Mouse (Mus musculus) MEL (cell line): ENCODE results near the gene Slk.

Experiments used
- POLR2AphosphoS2 ChIP-seq: IDR thresholded peaks from 2 replicates; pipeline ENCODE4 v1.6.1; 2011; ENCODE audit warnings: low read length, improper control_type of control experiment
- TAL1 ChIP-seq: IDR thresholded peaks from 2 replicates; pipeline ENCODE4 v1.6.1; 2012; ENCODE audit warnings: mild to moderate bottlenecking, inconsistent platforms, low read length, moderate library complexity, mixed read lengths

GRCm38 (mm10) chr19:47537300-47537792 lies 42.1 kb upstream of the Slk start, which contains the start of gene Stn1:
- no peak for TF ChIP-seq TAL1
- TF ChIP-seq POLR2AphosphoS2, result no peak
